Mouse (Mus musculus): ENCODE results near the gene Epha4. TPM values are rescaled to one million over a fixed set of nuclear protein-coding genes. Genes with fewer than 3 reads are reported as not detected.

The Epha4 gene
- polyA plus RNA-seq, 1 experiment from 2014 or later, result 49.8 TPM

DNA sequence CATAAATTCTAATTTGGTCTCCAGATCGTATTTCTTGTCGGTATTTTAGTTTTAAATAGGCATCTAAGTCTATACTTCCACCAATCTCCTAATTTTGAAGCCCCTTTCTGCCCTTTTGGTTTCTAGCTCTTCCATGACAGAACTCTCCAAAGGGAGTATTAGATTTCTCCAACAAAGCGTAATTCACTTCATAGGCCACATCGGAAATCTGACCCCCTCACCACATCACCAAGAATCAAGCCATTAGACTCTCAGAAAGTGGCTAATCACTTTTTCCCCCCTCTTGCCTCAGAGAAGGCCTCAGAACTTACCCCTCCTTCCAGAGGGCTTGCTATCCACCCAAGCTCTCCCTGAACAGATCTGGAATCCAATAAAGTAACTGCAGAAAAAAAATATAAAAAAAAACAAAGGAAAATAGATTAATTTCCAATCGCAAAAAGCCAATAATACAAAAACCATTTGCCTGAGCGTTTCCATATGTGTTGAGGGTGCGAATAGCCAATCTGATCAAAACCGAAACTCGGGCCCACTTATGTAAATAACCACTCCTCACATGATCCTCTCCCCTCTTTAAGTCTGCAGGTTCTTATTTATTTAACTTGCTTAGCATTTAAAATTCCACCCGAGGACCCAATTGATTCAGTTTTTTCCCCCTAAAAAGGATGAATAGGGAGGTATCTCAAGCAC is 3.4 kb downstream of the Epha4 start:
- peak overlapping the region; percentile 71 for H3K9ac ChIP-seq
- H3K9me3 ChIP-seq, result no peaks in the 10 kb centered on the region
- H3K27ac ChIP-seq (replicated peaks), result peak overlapping the region; percentile 87
- no peak for ATAC-seq (ENCODE audit: low FRiP score, low read depth)
- 32% methylated on average over 10 of the region's 10 CpGs for WGBS
- peaks cover 41% of the 10 kb centered on the region for H3K4me1 ChIP-seq (replicated peaks)
- H3K36me3 ChIP-seq, result no peaks in the 10 kb centered on the region
- no peaks in the 10 kb centered on the region for H3K27me3 ChIP-seq
- peak overlapping the region; percentile 68 for H3K4me3 ChIP-seq
- peak overlapping the region; percentile 92 for H3K4me2 ChIP-seq

DNA sequence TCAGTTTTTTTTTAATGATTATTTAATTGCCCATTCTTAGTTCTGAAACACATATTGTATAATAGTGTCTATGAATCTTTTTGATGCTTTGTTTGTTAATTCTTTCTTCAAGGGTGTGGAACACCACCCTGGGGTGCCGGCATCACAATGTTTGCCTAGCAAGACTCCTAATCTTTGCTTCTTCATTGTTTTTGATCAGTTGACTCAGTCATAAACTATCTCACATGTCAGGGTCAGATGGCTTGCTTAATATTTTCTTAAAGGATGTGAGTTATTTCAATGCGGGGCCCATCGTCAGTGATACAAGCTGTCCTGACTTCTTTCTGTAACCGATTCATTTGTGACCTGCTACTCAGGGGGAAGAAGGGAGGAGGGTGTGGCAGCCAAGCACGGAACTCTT is 4.3 kb downstream of the Epha4 start:
- peak overlapping the region; percentile 68 for H3K4me3 ChIP-seq
- peak overlapping the region; percentile 87; the same call in 1 of the 2 replicates for H3K27ac ChIP-seq (replicated peaks)
- ATAC-seq (ENCODE audit: low FRiP score, low read depth), result no peak
- H3K27me3 ChIP-seq, result no peaks in the 10 kb centered on the region
- peak overlapping the region; percentile 92 for H3K4me2 ChIP-seq
- no peaks in the 10 kb centered on the region for H3K36me3 ChIP-seq
- no peaks in the 10 kb centered on the region for H3K9me3 ChIP-seq
- WGBS, result 47% methylated on average over 5 of the region's 5 CpGs
- H3K4me1 ChIP-seq (replicated peaks), result peaks cover 45% of the 10 kb centered on the region
- H3K9ac ChIP-seq, result peak overlapping the region; percentile 71

DNA sequence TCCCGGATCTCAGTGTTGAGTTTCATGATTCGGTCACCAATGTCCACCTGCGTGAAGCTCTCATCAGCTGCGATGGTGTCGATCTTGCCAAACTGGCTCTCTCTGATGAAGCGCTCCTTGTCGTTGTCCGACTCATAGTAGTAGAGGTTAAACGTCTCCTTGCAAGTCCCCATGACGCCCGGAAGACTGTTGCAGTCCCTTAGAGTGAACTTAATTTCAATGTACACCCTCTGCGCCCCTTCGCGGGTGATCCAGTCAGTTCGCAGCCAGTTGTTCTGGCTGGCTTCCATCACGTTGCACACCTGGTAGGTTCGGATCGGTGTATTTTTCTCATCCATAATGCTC is 8.1 kb downstream of the Epha4 start:
- Histone ChIP-seq H3K27me3 (no peaks in the 10 kb centered on the region), H3K36me3 (no peaks in the 10 kb centered on the region), H3K9me3 (no peaks in the 10 kb centered on the region), H3K4me3 (0 out of 2 replicates have a peak overlapping the region, but pooled peaks have one; percentile 33), H3K4me2 (peak overlapping the region; percentile 58), H3K27ac (replicated peaks) (no peak overlapping the region), H3K4me1 (replicated peaks) (peaks cover 70% of the 10 kb centered on the region), H3K9ac (no peak overlapping the region)
- no peak for ATAC-seq (ENCODE audit: low FRiP score, low read depth)
- WGBS, result 78% methylated on average over 18 of the region's 18 CpGs

- WGBS, result 29% methylated on average over 21 of the region's 21 CpGs
Observed at GRCm38 (mm10) chr1:77506038-77506855, 8.6 kb downstream of the Epha4 start.

GRCm38 (mm10) chr1:77505263-77505662 is 9.6 kb downstream of the Epha4 start:
- Histone ChIP-seq H3K27ac (replicated peaks) (no peak overlapping the region), H3K4me3 (peak overlapping the region; percentile 33)

More at GRCm38 (mm10) chr1:77506038-77506855, 8.6 kb downstream of the Epha4 start:
- H3K9me3 ChIP-seq, result no peaks in the 10 kb centered on the region
- ATAC-seq (ENCODE audit: low FRiP score, low read depth), result peak; percentile 72; the same call in 1 of the 2 replicates
- peak overlapping the region; percentile 33 for H3K4me3 ChIP-seq
- H3K4me1 ChIP-seq (replicated peaks), result peaks cover 72% of the 10 kb centered on the region
- H3K36me3 ChIP-seq, result no peaks in the 10 kb centered on the region
- H3K9ac ChIP-seq, result peak overlapping the region; percentile 31
- H3K27me3 ChIP-seq, result no peaks in the 10 kb centered on the region
- peak overlapping the region; percentile 44 for H3K27ac ChIP-seq (replicated peaks)
- peak overlapping the region; percentile 58 for H3K4me2 ChIP-seq

GRCm38 (mm10) chr1:77504813-77505212 is 10.1 kb downstream of the Epha4 start:
- H3K4me1 ChIP-seq (replicated peaks), result peaks cover 64% of the 10 kb centered on the region
- no peaks in the 10 kb centered on the region for H3K9me3 ChIP-seq
- WGBS, result 33% methylated on average over 2 of the region's 2 CpGs

More at GRCm38 (mm10) chr1:77505263-77505662, 9.6 kb downstream of the Epha4 start:
- no peaks in the 10 kb centered on the region for H3K9me3 ChIP-seq
- WGBS, result 69% methylated on average over 8 of the region's 8 CpGs
- no peaks in the 10 kb centered on the region for H3K36me3 ChIP-seq
- H3K27me3 ChIP-seq, result no peaks in the 10 kb centered on the region
- H3K4me2 ChIP-seq, result peak overlapping the region; percentile 58
- no peak overlapping the region for H3K9ac ChIP-seq
- no peak for ATAC-seq (ENCODE audit: low FRiP score, low read depth)
- H3K4me1 ChIP-seq (replicated peaks), result peaks cover 67% of the 10 kb centered on the region

DNA sequence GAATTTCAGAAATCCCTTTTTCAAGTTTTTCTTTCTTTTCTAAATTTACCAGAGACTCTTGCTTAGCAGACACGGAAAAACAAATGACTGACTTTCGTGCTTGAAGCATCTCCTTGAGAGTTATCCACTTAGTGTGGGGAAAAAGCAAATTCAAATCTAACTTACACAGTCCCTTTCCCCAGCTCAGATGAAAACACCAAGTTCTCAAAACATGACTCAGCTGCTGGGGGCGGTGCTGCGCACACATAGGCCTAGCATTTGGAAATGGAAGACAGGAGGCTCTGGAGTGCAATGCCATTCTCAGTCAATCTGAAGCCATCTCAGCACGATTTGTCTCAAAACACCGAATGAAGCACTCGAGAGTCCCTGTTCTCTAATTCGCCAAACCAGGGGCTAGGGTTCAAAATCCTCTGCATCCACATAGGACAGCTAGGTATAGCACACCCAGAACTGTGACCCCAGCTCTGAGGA is 11.1 kb downstream of the Epha4 start:
- Histone ChIP-seq H3K4me3 (peak overlapping the region; percentile 20; the same call in 1 of the 2 replicates), H3K4me1 (replicated peaks) (peaks cover 66% of the 10 kb centered on the region), H3K4me2 (peak overlapping the region; percentile 58), H3K27ac (replicated peaks) (no peak overlapping the region), H3K9me3 (no peaks in the 10 kb centered on the region), H3K9ac (no peak overlapping the region), H3K36me3 (no peaks in the 10 kb centered on the region), H3K27me3 (no peaks in the 10 kb centered on the region)
- WGBS, result 47% methylated on average over 8 of the region's 8 CpGs
- ATAC-seq (ENCODE audit: low FRiP score, low read depth), result no peak

More at GRCm38 (mm10) chr1:77504813-77505212, 10.1 kb downstream of the Epha4 start:
- ATAC-seq (ENCODE audit: low FRiP score, low read depth), result no peak
- Histone ChIP-seq H3K4me3 (peak overlapping the region; percentile 20), H3K9ac (0 out of 2 replicates have a peak overlapping the region, but pooled peaks have one; percentile 4), H3K27ac (replicated peaks) (no peak overlapping the region), H3K4me2 (peak overlapping the region; percentile 58), H3K27me3 (no peaks in the 10 kb centered on the region), H3K36me3 (no peaks in the 10 kb centered on the region)

GRCm38 (mm10) chr1:77502554-77503119 is 12.3 kb downstream of the Epha4 start:
- no peaks in the 10 kb centered on the region for H3K36me3 ChIP-seq
- peak overlapping the region; percentile 58 for H3K4me2 ChIP-seq
- peaks cover 63% of the 10 kb centered on the region for H3K4me1 ChIP-seq (replicated peaks)
- H3K27me3 ChIP-seq, result no peaks in the 10 kb centered on the region
- H3K9ac ChIP-seq, result no peak overlapping the region
- 0 out of 2 replicates have a peak overlapping the region, but pooled peaks have one; percentile 8 for H3K4me3 ChIP-seq
- no peaks in the 10 kb centered on the region for H3K9me3 ChIP-seq
- ATAC-seq (ENCODE audit: low FRiP score, low read depth), result no peak
- 15% methylated on average over 11 of the region's 11 CpGs for WGBS
- 0 out of 2 replicates have a peak overlapping the region, but pooled peaks have one; percentile 31 for H3K27ac ChIP-seq (replicated peaks)

DNA sequence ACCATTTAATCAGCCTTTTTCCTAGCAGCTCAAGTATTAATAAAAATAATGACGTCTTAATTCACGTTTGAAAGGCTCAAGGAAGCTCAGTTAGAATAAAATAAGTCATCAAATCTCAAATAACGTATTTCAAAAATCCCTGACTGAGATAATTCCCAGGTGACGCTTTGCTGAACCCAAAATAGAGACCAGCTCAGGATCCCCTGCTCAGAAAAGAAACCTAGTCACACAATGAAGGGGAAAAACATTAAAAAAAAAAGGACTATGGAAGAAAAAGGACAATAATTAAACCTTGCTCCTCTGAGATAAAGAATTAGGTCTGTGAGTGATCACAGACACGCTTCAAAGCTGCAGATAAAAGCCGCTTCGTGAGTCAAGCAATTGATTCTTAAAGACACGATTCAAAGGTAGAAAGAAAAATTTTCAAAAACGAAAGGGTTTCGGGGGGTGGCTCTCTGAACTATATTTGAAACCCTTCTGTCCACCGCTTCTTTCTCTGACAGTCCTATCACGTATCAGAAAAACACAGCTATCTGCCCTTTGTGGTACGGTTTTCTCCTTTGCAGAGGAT is 13.4 kb downstream of the Epha4 start:
- Histone ChIP-seq H3K9ac (no peak overlapping the region), H3K27me3 (no peaks in the 10 kb centered on the region)

GRCm38 (mm10) chr1:77497506-77497905 is 17.4 kb downstream of the Epha4 start:
- H3K36me3 ChIP-seq, result no peaks in the 10 kb centered on the region
- H3K9me3 ChIP-seq, result no peaks in the 10 kb centered on the region
- H3K4me2 ChIP-seq, result peak overlapping the region; percentile 44
- H3K27ac ChIP-seq (replicated peaks), result peak overlapping the region; percentile 16; the same call in 1 of the 2 replicates
- H3K4me3 ChIP-seq, result no peak overlapping the region
- H3K9ac ChIP-seq, result no peak overlapping the region
- 31% methylated on average over 4 of the region's 4 CpGs for WGBS
- no peaks in the 10 kb centered on the region for H3K27me3 ChIP-seq
- H3K4me1 ChIP-seq (replicated peaks), result peaks cover 65% of the 10 kb centered on the region
- no peak for ATAC-seq (ENCODE audit: low FRiP score, low read depth)

More for the DNA sequence above, 13.4 kb downstream of the Epha4 start:
- Histone ChIP-seq H3K27ac (replicated peaks) (no peak overlapping the region), H3K4me3 (peak overlapping the region; percentile 7; the same call in 1 of the 2 replicates), H3K9me3 (no peaks in the 10 kb centered on the region), H3K4me2 (peak overlapping the region; percentile 58), H3K36me3 (no peaks in the 10 kb centered on the region), H3K4me1 (replicated peaks) (peaks cover 65% of the 10 kb centered on the region)
- 40% methylated on average over 13 of the region's 13 CpGs for WGBS
- no peak for ATAC-seq (ENCODE audit: low FRiP score, low read depth)

DNA sequence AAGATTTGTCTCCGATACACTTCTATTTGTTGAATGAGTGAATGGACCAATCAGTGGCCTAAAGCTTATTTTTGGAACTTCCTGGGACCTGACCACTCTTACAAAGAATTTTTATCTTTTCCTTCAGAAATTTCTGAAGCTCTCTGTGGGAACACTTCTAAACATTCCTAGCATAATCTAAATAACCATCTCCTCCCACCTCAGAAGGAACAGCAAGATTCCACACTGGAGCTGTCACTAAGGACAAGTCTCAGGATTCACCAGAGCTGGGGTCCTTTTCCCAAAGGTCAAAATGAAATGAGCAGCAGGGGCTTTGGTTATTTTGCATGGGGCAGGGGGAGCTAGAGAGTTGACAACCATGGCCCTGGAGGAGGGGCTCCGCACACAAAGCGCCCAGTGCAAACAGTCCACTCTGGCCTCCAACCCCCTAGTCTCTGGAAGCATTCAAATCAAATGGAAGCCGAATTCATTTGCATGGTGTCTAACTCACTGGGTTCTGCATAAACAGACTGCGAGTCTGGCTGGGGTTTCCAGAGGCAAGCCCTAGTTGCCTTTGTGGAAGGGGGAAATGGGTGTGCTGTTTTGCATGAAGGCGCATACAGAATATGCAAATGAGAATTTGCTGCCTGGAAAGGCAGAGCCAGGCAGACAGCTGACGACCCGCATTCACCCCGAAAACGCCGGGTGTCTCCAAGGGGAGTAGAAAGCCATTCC is 18.3 kb downstream of the Epha4 start:
- ATAC-seq (ENCODE audit: low FRiP score, low read depth), result peak; percentile 93
- peak overlapping the region; percentile 56 for H3K27ac ChIP-seq (replicated peaks)
- H3K36me3 ChIP-seq, result no peaks in the 10 kb centered on the region
- no peak overlapping the region for H3K9ac ChIP-seq
- H3K4me2 ChIP-seq, result peak overlapping the region; percentile 44
- H3K9me3 ChIP-seq, result no peaks in the 10 kb centered on the region
- H3K4me3 ChIP-seq, result no peak overlapping the region
- H3K4me1 ChIP-seq (replicated peaks), result peaks cover 62% of the 10 kb centered on the region
- WGBS, result 9% methylated on average over 11 of the region's 11 CpGs
- H3K27me3 ChIP-seq, result no peaks in the 10 kb centered on the region
